Mouse (Mus musculus) retina, postnatal 1 day (tissue): Measurements from ENCODE around the gene Kcnh2.
"Not testable (repeated sequence)": the region's sequence is repeated elsewhere in the genome, so short reads cannot be mapped to it uniquely, and the experiment has no call there.

Experiments
- DNase-seq: peaks from one replicate; pipeline ENCODE4 v3.0.0-alpha.2; 2012

The Kcnh2 gene

GRCm38 (mm10) chr5:24351278-24351677 is at the start of gene Kcnh2:
TSS of gene Kcnh2 (minus strand) at chr5:24351604.
- no peak for DNase-seq

GRCm38 (mm10) chr5:24400362-24400761 is 49.0 kb upstream of the Kcnh2 start:
- no peak for DNase-seq

- DNase-seq: no peak
Observed at GRCm38 (mm10) chr5:24399686-24400085, 48.3 kb upstream of the Kcnh2 start.

- not testable (repeated sequence) for DNase-seq
Observed at GRCm38 (mm10) chr5:24396254-24396653, 44.9 kb upstream of the Kcnh2 start.

- DNase-seq: peak; percentile 99
Observed at GRCm38 (mm10) chr5:24394165-24394894, 42.9 kb upstream of the Kcnh2 start.

GRCm38 (mm10) chr5:24393392-24393997 is 42.1 kb upstream of the Kcnh2 start, which contains the start of gene Abcb8:
TSS of gene Abcb8 (plus strand) at chr5:24393663.
- DNase-seq: peak; percentile 91

GRCm38 (mm10) chr5:24392724-24393123 is 41.3 kb upstream of the Kcnh2 start:
- no peak for DNase-seq

GRCm38 (mm10) chr5:24391864-24392263 is 40.5 kb upstream of the Kcnh2 start, which contains the start of gene Atg9b:
TSS of gene Atg9b (minus strand) at chr5:24392143.
- DNase-seq: no peak

- DNase-seq: no peak
Observed at GRCm38 (mm10) chr5:24389658-24390020, 38.2 kb upstream of the Kcnh2 start.

GRCm38 (mm10) chr5:24389011-24389657 is 37.7 kb upstream of the Kcnh2 start:
- DNase-seq: peak; percentile 63

GRCm38 (mm10) chr5:24388246-24388915 is 37.0 kb upstream of the Kcnh2 start:
- no peak for DNase-seq

GRCm38 (mm10) chr5:24387264-24388241 is 36.1 kb upstream of the Kcnh2 start:
- DNase-seq: peak; percentile 84

GRCm38 (mm10) chr5:24385887-24386550 is 34.6 kb upstream of the Kcnh2 start:
- DNase-seq: no peak

- no peak for DNase-seq
Observed at GRCm38 (mm10) chr5:24385374-24385773, 34.0 kb upstream of the Kcnh2 start.

- DNase-seq: no peak
Observed at GRCm38 (mm10) chr5:24384407-24384806, 33.0 kb upstream of the Kcnh2 start.

GRCm38 (mm10) chr5:24383026-24383859 is 31.8 kb upstream of the Kcnh2 start:
- peak; percentile 96 for DNase-seq

- no peak for DNase-seq
Observed at GRCm38 (mm10) chr5:24381988-24382387, 30.6 kb upstream of the Kcnh2 start.

- DNase-seq: no peak
Observed at GRCm38 (mm10) chr5:24381486-24381885, 30.1 kb upstream of the Kcnh2 start.

GRCm38 (mm10) chr5:24380499-24380898 is 29.1 kb upstream of the Kcnh2 start:
- DNase-seq: no peak

GRCm38 (mm10) chr5:24379501-24379900 is 28.1 kb upstream of the Kcnh2 start:
- peak; percentile 47 for DNase-seq

- no peak for DNase-seq
Observed at GRCm38 (mm10) chr5:24378700-24379099, 27.3 kb upstream of the Kcnh2 start.
